Mouse (Mus musculus) intestine, embryonic 15.5 days (tissue): Measurements from ENCODE around the gene Tm9sf4. TPM values are rescaled to one million over a fixed set of nuclear protein-coding genes. Genes with fewer than 3 reads are reported as not detected.

Experiments
- ATAC-seq: fragments of 200-750 bp; cut with Nextera tagmentation; 2 replicates; pipeline ENCODE4 v1.8.0; 2017; ENCODE audit warnings: moderate TSS enrichment, moderate library complexity
- H3K27ac ChIP-seq: fragments of 300-500 bp; sonication (generic); 2 replicates; pipeline ENCODE4 v1.5.1; 2015; ENCODE audit warnings: mild to moderate bottlenecking, inconsistent platforms
- H3K27me3 ChIP-seq: fragments of 300-500 bp; sonication (generic); replicated peaks from 2 replicates; pipeline ENCODE4 v1.6.1; 2015; ENCODE audit warnings: inconsistent platforms
- H3K36me3 ChIP-seq: fragments of 300-500 bp; sonication (generic); 2 replicates; pipeline ENCODE4 v1.6.1; 2015; ENCODE audit warnings: inconsistent platforms
- H3K4me1 ChIP-seq: fragments of 300-500 bp; sonication (generic); replicated peaks from 2 replicates; pipeline ENCODE4 v1.6.1; 2015; ENCODE audit warnings: inconsistent platforms
- H3K4me2 ChIP-seq: fragments of 300-500 bp; sonication (generic); replicated peaks from 2 replicates; pipeline ENCODE4 v1.6.1; 2015; ENCODE audit warnings: mild to moderate bottlenecking, inconsistent platforms
- H3K4me3 ChIP-seq: fragments of 300-500 bp; sonication (generic); replicated peaks from 2 replicates; pipeline ENCODE4 v1.5.1; 2015; ENCODE audit warnings: inconsistent platforms
- H3K9ac ChIP-seq: fragments of 300-500 bp; sonication (generic); 2 replicates; pipeline ENCODE4 v1.6.1; 2015; ENCODE audit warnings: inconsistent platforms
- H3K9me3 ChIP-seq: fragments of 300-500 bp; sonication (generic); 2 replicates; pipeline ENCODE4 v1.6.1; 2016; ENCODE audit warnings: inconsistent platforms
- WGBS: fragments of 180-500 bp; shearing (Covaris S2); methylation state at CpG from one replicate; pipeline ENCODE4 v1.1.7; 2015; 5-methylcytosine and 5-hydroxymethylcytosine counted together
- polyA plus RNA-seq: library from polyadenylated mRNA; unstranded; fragments of >200 nt; fragmentation: Nextera tagmentation; extraction: Ambion mirVana; gene quantifications from 2 replicates; pipeline ENCODE4 v1.2.1, GENCODE M21; 2015

The Tm9sf4 gene
- polyA plus RNA-seq, 1 experiment from 2014 or later = 84.9 TPM

DNA sequence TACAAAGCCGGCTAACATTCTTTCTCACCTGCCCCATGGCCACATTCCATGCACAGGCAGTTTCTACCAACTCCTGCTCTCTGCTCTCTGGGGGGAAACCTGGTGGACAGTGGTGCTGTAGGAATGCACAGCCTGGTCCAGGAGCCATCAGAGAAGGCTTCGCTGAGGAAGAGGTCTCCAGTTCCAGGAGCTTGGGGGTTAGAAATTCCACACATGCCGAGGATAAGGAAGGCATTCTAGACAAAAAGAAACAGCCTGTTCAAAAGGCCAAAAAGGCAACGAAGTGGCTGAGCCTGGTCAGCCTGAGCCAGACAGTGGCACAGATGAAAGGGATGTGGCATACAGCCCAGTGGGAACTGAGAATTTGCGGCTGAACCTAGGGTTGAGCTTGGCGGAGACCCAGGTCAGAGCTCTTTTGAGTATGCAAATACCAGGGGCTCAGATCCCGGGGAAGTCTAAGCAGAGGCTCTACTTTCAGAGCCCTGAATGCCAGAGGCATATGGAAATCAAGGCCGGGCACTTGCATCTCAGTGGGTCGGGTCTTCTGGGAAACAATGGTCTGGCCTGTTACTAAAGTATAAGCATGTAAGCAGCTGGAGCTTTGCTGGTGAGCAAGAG lies 21.0 kb upstream of the Tm9sf4 start:
- no peaks in the 10 kb centered on the region for H3K27me3 ChIP-seq
- H3K4me1 ChIP-seq = no peaks in the 10 kb centered on the region
- 22% methylated on average over 9 of the region's 9 CpGs for WGBS
- no peak for ATAC-seq
- H3K36me3 ChIP-seq = no peaks in the 10 kb centered on the region
- H3K9ac ChIP-seq = no peak overlapping the region
- no peak overlapping the region for H3K27ac ChIP-seq
- no peaks in the 10 kb centered on the region for H3K9me3 ChIP-seq
- H3K4me2 ChIP-seq = no peak overlapping the region
- no peak overlapping the region for H3K4me3 ChIP-seq

GRCm38 (mm10) chr2:153142620-153143199 lies 18.4 kb upstream of the Tm9sf4 start:
- H3K4me1 ChIP-seq = no peaks in the 10 kb centered on the region
- WGBS = 24% methylated on average over 10 of the region's 10 CpGs
- ATAC-seq = no peak

GRCm38 (mm10) chr2:153145346-153145745 lies 15.8 kb upstream of the Tm9sf4 start:
- WGBS = 77% methylated on average over 5 of the region's 5 CpGs
- Histone ChIP-seq H3K4me1 (no peaks in the 10 kb centered on the region), H3K36me3 (no peaks in the 10 kb centered on the region), H3K4me2 (no peak overlapping the region), H3K9me3 (no peaks in the 10 kb centered on the region), H3K27me3 (no peaks in the 10 kb centered on the region), H3K9ac (no peak overlapping the region), H3K4me3 (no peak overlapping the region), H3K27ac (no peak overlapping the region)
- ATAC-seq = no peak

More at GRCm38 (mm10) chr2:153142620-153143199, 18.4 kb upstream of the Tm9sf4 start:
- Histone ChIP-seq H3K4me3 (no peak overlapping the region), H3K9me3 (no peaks in the 10 kb centered on the region), H3K27me3 (no peaks in the 10 kb centered on the region), H3K9ac (no peak overlapping the region), H3K4me2 (no peak overlapping the region), H3K36me3 (no peaks in the 10 kb centered on the region), H3K27ac (no peak overlapping the region)

DNA sequence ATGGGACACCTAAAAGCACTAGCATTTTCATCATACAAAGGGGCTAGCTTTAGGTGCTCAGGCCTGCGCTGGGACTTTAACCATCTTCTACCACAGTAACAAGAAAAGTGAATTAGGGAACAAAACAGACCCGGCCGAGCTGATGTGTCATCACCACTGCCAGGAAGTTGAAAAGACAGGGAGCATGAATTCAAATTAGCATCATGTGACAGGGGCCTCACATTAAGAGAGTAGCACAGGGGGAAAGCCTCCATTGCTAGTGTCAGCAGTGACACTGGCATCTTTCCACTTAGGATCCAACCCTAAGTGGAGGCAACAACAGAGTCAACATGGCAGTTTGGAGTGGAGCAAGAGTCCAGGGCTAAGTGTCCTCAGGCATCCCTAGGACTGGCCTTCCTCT lies 13.9 kb upstream of the Tm9sf4 start:
- no peak for ATAC-seq

GRCm38 (mm10) chr2:153147715-153148114 lies 13.4 kb upstream of the Tm9sf4 start:
- peak; percentile 33; the same call in 1 of the 2 replicates for ATAC-seq
- H3K4me3 ChIP-seq = no peak overlapping the region

More for the DNA sequence above, 13.9 kb upstream of the Tm9sf4 start:
- no peaks in the 10 kb centered on the region for H3K36me3 ChIP-seq
- no peaks in the 10 kb centered on the region for H3K27me3 ChIP-seq
- H3K4me1 ChIP-seq = no peaks in the 10 kb centered on the region
- no peak overlapping the region for H3K4me2 ChIP-seq
- no peak overlapping the region for H3K4me3 ChIP-seq
- WGBS = 75% methylated on average over 3 of the region's 3 CpGs
- no peaks in the 10 kb centered on the region for H3K9me3 ChIP-seq
- no peak overlapping the region for H3K9ac ChIP-seq
- no peak overlapping the region for H3K27ac ChIP-seq

GRCm38 (mm10) chr2:153149742-153150141 lies 11.4 kb upstream of the Tm9sf4 start:
- Histone ChIP-seq H3K4me1 (no peaks in the 10 kb centered on the region), H3K27ac (no peak overlapping the region), H3K36me3 (no peaks in the 10 kb centered on the region), H3K27me3 (no peaks in the 10 kb centered on the region), H3K4me3 (no peak overlapping the region), H3K4me2 (no peak overlapping the region), H3K9me3 (no peaks in the 10 kb centered on the region), H3K9ac (no peak overlapping the region)
- 81% methylated on average over 3 of the region's 3 CpGs for WGBS
- ATAC-seq = no peak

More at GRCm38 (mm10) chr2:153147715-153148114, 13.4 kb upstream of the Tm9sf4 start:
- Histone ChIP-seq H3K9me3 (no peaks in the 10 kb centered on the region), H3K27me3 (no peaks in the 10 kb centered on the region), H3K27ac (no peak overlapping the region), H3K4me2 (no peak overlapping the region), H3K36me3 (no peaks in the 10 kb centered on the region), H3K9ac (no peak overlapping the region), H3K4me1 (no peaks in the 10 kb centered on the region)
- WGBS = 16% methylated on average over 3 of the region's 3 CpGs

DNA sequence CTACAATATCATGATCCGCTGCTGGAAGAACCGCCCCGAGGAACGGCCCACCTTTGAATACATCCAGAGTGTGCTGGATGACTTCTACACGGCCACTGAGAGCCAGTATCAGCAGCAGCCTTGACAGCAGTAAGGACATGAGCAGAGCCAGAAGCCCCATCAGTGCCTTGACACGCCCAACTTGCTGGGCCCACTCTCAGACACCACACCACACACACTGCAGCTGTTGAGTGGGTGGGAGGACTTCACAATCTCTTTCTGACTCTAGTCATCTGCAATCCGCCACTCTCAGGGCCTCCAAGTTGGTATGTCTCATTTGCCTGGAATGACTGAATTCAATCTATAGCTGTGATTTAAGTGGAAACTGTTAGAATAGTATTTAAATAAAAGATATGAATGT lies 10.1 kb upstream of the Tm9sf4 start:
- Histone ChIP-seq H3K9me3 (no peaks in the 10 kb centered on the region), H3K27ac (no peak overlapping the region), H3K36me3 (no peaks in the 10 kb centered on the region), H3K27me3 (no peaks in the 10 kb centered on the region), H3K9ac (no peak overlapping the region), H3K4me2 (no peak overlapping the region), H3K4me1 (no peaks in the 10 kb centered on the region), H3K4me3 (no peak overlapping the region)
- WGBS = 80% methylated on average over 7 of the region's 7 CpGs
- ATAC-seq = no peak

GRCm38 (mm10) chr2:153151926-153152665 lies 9.0 kb upstream of the Tm9sf4 start:
- Histone ChIP-seq H3K36me3 (no peaks in the 10 kb centered on the region), H3K4me1 (no peaks in the 10 kb centered on the region), H3K4me3 (no peak overlapping the region), H3K27ac (no peak overlapping the region), H3K4me2 (no peak overlapping the region), H3K27me3 (no peaks in the 10 kb centered on the region), H3K9me3 (no peaks in the 10 kb centered on the region), H3K9ac (no peak overlapping the region)
- no peak for ATAC-seq
- 77% methylated on average over 8 of the region's 8 CpGs for WGBS

- no peaks in the 10 kb centered on the region for H3K9me3 ChIP-seq
- no peak overlapping the region for H3K9ac ChIP-seq
- H3K36me3 ChIP-seq = no peaks in the 10 kb centered on the region
- peak; percentile 85 for ATAC-seq
- H3K4me1 ChIP-seq = no peaks in the 10 kb centered on the region
- H3K27ac ChIP-seq = 0 out of 2 replicates have a peak overlapping the region, but pooled peaks have one; percentile 6
- no peaks in the 10 kb centered on the region for H3K27me3 ChIP-seq
- no peak overlapping the region for H3K4me3 ChIP-seq
- 48% methylated on average over 4 of the region's 4 CpGs for WGBS
- no peak overlapping the region for H3K4me2 ChIP-seq
Measured at GRCm38 (mm10) chr2:153153033-153153450, 8.1 kb upstream of the Tm9sf4 start.

DNA sequence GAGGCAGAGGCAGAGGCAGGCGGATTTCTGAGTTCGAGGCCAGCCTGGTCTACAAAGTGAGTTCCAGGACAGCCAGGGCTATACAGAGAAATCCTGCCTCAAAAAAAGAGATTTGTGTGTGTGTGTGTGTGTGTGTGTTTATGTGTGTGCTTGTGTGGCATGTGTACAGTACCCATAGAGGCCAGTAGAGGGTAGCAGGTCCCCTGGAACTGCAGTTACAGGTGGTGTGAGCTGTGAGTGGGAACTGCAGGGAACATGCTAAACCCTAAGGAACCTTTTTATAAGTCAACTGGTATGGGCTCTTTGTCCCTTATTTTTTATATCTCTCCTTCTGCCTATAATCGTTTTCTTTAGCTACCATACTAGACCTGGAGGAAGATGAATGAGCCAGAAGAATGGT lies 3.8 kb upstream of the Tm9sf4 start:
- no peaks in the 10 kb centered on the region for H3K27me3 ChIP-seq
- ATAC-seq = no peak
- H3K27ac ChIP-seq = no peak overlapping the region
- WGBS = 86% methylated on average over 3 of the region's 3 CpGs
- no peak overlapping the region for H3K9ac ChIP-seq
- no peaks in the 10 kb centered on the region for H3K36me3 ChIP-seq
- H3K4me2 ChIP-seq = no peak overlapping the region
- no peaks in the 10 kb centered on the region for H3K9me3 ChIP-seq
- no peak overlapping the region for H3K4me3 ChIP-seq
- 0 out of 2 replicates have a peak, but pooled peaks cover 4% of the 10 kb centered on the region for H3K4me1 ChIP-seq

- no peak overlapping the region for H3K9ac ChIP-seq
- H3K9me3 ChIP-seq = no peaks in the 10 kb centered on the region
- 0 out of 2 replicates have a peak, but pooled peaks cover 7% of the 10 kb centered on the region for H3K4me1 ChIP-seq
- ATAC-seq = no peak
- H3K27ac ChIP-seq = no peak overlapping the region
- no peaks in the 10 kb centered on the region for H3K27me3 ChIP-seq
- 81% methylated on average over 5 of the region's 5 CpGs for WGBS
- H3K4me3 ChIP-seq = no peak overlapping the region
- no peak overlapping the region for H3K4me2 ChIP-seq
- no peaks in the 10 kb centered on the region for H3K36me3 ChIP-seq
Measured at GRCm38 (mm10) chr2:153160133-153160532, 970 bp upstream of the Tm9sf4 start.

GRCm38 (mm10) chr2:153161684-153162080 lies 579 bp downstream of the Tm9sf4 start:
- Histone ChIP-seq H3K27ac (peak overlapping the region; percentile 82), H3K4me3 (peak overlapping the region; percentile 66), H3K4me2 (peak overlapping the region; percentile 80), H3K9ac (peak overlapping the region; percentile 74), H3K27me3 (no peaks in the 10 kb centered on the region), H3K36me3 (no peaks in the 10 kb centered on the region), H3K9me3 (no peaks in the 10 kb centered on the region), H3K4me1 (0 out of 2 replicates have a peak, but pooled peaks cover 7% of the 10 kb centered on the region)
- ATAC-seq = peak; percentile 64
- WGBS = under 1% methylated on average over 16 of the region's 16 CpGs
